Mouse (Mus musculus) brain, embryonic 14.5 days (tissue): ENCODE results near the gene Rps12. TPM values are rescaled to one million over a fixed set of nuclear protein-coding genes. Genes with fewer than 3 reads are reported as not detected.

Source experiments
- DNase-seq: peaks from one replicate; pipeline ENCODE4 v3.0.0-alpha.2; 2011; ENCODE audit warnings: low read depth
- CTCF ChIP-seq: fragments of 200-500 bp; IDR thresholded peaks from 2 replicates; pipeline ENCODE4 v1.5.1; 2012; ENCODE audit warnings: inconsistent platforms, mild to moderate bottlenecking, moderate library complexity, borderline replicate concordance; ENCODE audit not compliant: insufficient read depth, insufficient read length; ENCODE audit errors: extremely low read depth
- POLR2A ChIP-seq: fragments of 200-500 bp; IDR thresholded peaks from 2 replicates; pipeline ENCODE4 v1.6.1; 2012; ENCODE audit warnings: mild to moderate bottlenecking, inconsistent platforms, borderline replicate concordance; ENCODE audit not compliant: poor library complexity, insufficient read depth, insufficient read length, severe bottlenecking; ENCODE audit errors: extremely low read depth
- polyA plus RNA-seq: library from polyadenylated mRNA; depleted of rRNA; stranded (reverse); fragments of >200 nt; gene quantifications from 2 replicates; pipeline ENCODE4 v1.2.3, GENCODE M21; 2012; rRNA removed

The Rps12 gene
- polyA plus RNA-seq, 1 experiment, result 2,858 TPM

DNA sequence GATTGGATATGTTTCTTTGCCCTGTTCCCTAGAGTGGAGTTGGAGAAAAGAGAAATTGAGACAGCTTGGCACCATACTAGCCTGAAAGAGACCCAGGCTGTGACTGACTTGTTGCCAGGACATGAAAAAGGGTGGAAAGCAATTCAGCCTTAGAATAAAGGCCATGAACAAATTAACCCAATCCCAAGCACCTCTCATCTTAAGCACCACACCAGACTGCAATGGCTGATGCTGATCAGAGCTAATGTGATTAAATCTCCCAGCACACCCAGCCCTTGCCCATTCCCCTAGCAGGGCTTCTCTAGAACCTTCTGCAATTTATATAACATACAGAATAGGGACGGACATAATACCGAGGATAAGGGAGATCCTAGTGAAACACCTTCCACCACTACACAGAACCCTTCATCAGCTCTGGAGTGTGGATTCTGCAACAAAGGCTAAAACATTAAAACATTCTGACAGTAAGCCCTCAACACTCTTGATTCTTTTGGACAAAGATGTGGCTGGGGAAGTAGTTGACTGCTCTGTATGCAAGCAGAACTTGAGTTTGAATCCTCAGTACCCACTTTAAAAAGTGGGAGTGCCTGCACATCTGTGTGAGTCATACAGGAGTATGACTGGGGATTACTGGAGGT, 4.1 kb downstream of the Rps12 start:
- TF ChIP-seq POLR2A (no peak), CTCF (no peak)
- no peak for DNase-seq

DNA sequence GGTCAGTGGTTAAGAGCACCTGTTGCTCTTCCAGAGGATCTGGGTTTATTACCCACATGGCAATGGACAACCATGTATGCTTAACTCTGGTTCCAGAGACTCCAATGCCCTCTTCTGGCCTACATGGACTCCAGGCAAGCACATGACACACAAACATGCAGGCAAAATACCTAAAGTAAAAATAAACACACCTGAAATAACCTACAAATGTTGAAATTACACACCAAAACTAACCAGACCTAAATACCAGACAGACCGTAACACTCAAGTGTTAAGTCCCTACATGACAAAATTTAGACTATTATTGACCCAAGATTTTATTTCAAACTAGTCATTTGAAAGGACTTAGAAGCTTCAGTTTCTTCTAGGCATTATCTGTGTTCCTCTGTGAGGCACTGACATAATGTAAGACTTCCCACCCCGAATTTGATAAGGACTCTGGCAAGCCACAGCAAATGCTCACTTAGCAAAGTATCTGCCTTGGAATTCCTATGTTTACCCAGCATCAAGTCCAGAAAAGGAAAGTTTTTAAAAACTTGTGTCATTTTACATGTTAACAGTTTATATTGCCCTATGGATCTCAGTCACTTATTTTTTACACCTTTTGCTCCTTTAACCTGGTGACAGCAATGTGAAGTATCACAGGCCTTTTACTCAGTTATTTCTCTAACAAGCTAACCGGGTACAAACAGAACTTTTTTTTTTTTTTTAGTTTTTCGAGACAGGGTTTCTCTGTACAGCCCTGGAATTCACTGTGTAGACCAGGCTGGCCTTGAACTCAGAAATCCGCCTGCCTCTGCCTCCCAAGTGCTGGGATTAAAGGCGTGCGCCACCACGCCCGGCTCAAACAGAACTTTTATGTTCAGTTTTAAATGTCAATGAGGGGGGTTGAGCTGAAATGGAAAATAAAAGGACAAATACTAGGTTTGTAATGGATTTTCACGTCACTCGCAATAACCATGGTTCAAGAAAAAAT, 5.0 kb downstream of the Rps12 start:
- DNase-seq, result no peak
- TF ChIP-seq CTCF (no peak), POLR2A (no peak)

DNA sequence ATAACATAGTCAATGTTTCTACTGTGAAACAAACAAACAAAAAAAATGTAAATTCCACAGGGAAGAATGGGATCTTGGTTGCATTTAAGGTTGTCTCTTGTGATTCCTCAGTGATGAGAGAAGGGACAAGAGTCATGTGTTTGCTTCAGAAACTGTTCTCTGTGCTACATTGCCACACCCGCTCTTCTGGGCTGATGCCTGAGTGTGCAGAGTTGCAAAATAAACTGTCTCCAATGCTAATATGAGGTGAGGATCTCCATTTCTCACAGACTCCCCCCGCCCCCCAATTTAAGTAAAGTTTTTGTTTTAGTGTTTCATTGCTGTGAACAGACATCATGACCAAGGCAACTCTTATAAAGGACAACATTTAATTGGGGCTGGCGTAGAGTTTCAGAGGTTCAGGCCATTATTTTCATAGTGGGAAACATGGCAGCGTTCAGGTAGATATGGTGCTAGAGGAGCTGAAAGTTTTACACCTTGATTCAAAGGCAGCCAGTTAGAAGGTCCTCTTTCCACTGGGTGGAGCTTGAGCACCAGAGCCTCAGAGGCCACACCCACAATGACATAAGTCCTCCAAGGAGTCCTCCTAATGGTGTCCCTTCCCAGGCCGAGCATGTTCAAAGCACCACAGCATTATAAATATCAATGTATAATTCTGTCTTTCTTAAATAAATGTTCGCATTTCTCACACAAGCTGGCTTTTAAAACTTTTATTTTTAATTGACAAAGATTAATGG, 6.4 kb downstream of the Rps12 start:
- DNase-seq, result peak; percentile 23
- TF ChIP-seq POLR2A (no peak), CTCF (no peak)

DNA sequence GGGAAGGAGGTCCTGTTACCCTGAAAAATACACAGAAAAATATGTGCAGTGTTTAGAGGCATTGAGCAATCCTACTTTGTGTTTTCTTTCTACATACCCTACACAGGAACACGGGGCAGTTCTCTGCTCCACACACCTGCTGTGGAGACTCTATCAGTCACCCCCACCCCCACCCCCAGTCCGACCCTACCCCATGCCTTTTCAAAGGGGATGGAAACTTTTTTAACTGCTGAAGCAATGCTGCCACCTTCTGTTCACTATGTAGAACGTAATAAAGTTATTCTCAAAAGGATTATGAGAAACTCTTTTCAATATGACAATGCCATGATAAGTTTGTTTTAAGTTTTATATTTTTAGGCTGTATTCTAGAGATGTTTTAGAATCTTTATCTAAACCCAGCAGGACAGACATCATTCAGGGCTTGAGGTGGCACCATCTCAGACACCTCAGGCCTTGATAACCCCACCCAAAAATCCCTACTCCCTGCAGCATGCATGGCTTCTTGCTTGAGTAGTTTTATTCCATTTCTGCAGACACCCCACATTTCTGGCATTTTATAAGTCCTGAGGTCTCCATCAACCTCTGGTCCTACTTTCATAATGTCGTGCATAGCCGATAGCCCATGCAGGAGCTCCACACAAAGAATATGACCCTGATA, 9.7 kb downstream of the Rps12 start:
- TF ChIP-seq CTCF (peak; percentile 32; the same call in 1 of the 2 replicates), POLR2A (no peak)
- peak; percentile 63 for DNase-seq

DNA sequence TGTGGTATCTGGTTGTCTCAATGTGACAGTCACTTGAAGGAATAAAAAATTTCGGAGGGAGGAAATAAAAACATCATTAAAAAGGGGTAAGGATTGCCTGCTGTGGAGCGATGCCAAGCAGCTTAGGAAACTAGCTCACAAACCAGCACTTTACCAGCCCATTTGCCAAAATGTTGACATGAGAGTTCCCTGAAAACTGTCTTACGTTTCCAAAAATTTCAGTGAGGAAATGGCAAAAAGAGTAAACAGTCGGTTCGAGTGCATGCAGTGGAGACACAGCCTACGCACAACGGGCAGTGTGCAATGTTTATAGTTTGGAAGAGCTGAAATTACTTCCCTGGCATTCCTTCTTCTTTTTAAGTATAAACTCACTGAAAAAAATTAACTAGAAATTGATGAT, 32.9 kb downstream of the Rps12 start:
- TF ChIP-seq CTCF (no peak), POLR2A (no peak)
- DNase-seq, result no peak

Other genes starting within 250 kb of the Rps12 start
- gene Slc18b1, start 9.7 kb upstream of the Rps12 start, polyA plus RNA-seq, result 25.7 and 28.3 TPM in 2 replicates
- gene Vnn3, start 64.2 kb upstream of the Rps12 start, polyA plus RNA-seq, result 0.04 and 0.10 TPM in 2 replicates
- 0.14 and 0.15 TPM in 2 replicates for gene Vnn1, start 107.4 kb upstream of the Rps12 start, polyA plus RNA-seq
- gene Taar1, start 133.1 kb upstream of the Rps12 start, polyA plus RNA-seq, result not detected in 2 replicates
- gene Taar2, start 151.3 kb upstream of the Rps12 start, polyA plus RNA-seq, result 0.08 TPM in 1 of 2 replicates, not detected in the other
- not detected in 2 replicates for gene Taar3, start 162.3 kb upstream of the Rps12 start, polyA plus RNA-seq
- gene Taar4, start 173.2 kb upstream of the Rps12 start, polyA plus RNA-seq, result not detected in 2 replicates
- gene Taar5, start 183.4 kb upstream of the Rps12 start, polyA plus RNA-seq, result 0.18 TPM in 1 of 2 replicates, not detected in the other
- gene Taar6, start 198.4 kb upstream of the Rps12 start, polyA plus RNA-seq, result not detected in 2 replicates
- gene Taar7a, start 206.2 kb upstream of the Rps12 start, polyA plus RNA-seq, result not detected in 2 replicates
- not detected in 2 replicates for gene Taar7b, start 212.7 kb upstream of the Rps12 start, polyA plus RNA-seq
- not detected in 2 replicates for gene Taar7d, start 239.9 kb upstream of the Rps12 start, polyA plus RNA-seq